Mouse (Mus musculus) Patski (cell line): ENCODE results near the gene Zfp654. TPM values are rescaled to one million over a fixed set of nuclear protein-coding genes. Genes with fewer than 3 reads are reported as not detected.
A peak's percentile ranks its signal among the peaks of the same experiment; 100 is the strongest.

Source experiments
- ATAC-seq: fragments of 100-300 bp; one replicate; pipeline ENCODE4 v1.8.0; 2021
- CTCF ChIA-PET: fragments of 350-600 bp; sonication (Branson Sonifier 250); formaldehyde crosslinking; loops from one replicate; lab custom pipeline; 2022; ENCODE audit warnings: inconsistent platforms; lab: Charles Lee
- POLR2A ChIA-PET: fragments of 350-600 bp; sonication (Branson Sonifier 250); formaldehyde crosslinking; loops from one replicate; lab custom pipeline; 2022; ENCODE audit warnings: antibody characterized with exemption, inconsistent platforms; lab: Charles Lee
- DNase-seq: peaks from one replicate; pipeline ENCODE4 v3.0.0-alpha.2; 2011; ENCODE audit warnings: low read depth, low spot score
- H3K27me3 ChIP-seq: fragments of 371-371 bp; one replicate; pipeline ENCODE4 v1.5.1; 2021
- CTCF ChIP-seq: fragments of 100-300 bp; IDR thresholded peaks from one replicate; pipeline ENCODE4 v1.5.1; 2021
- in situ Hi-C: fragments of 300-500 bp; cut with MboI; formaldehyde crosslinking; loops from 3 replicates; pipeline ENCODE4 v1.11.1; 2018; ENCODE audit warnings: low pct_unique_long_range_greater_than_20kb, mixed read lengths
- polyA plus RNA-seq: library from polyadenylated mRNA; unstranded; gene quantifications from one replicate; pipeline ENCODE4 v1.2.3, GENCODE M21; 2021

Zfp654 gene
- polyA plus RNA-seq, 1 experiment from 2014 or later = 9.9 TPM

DNA sequence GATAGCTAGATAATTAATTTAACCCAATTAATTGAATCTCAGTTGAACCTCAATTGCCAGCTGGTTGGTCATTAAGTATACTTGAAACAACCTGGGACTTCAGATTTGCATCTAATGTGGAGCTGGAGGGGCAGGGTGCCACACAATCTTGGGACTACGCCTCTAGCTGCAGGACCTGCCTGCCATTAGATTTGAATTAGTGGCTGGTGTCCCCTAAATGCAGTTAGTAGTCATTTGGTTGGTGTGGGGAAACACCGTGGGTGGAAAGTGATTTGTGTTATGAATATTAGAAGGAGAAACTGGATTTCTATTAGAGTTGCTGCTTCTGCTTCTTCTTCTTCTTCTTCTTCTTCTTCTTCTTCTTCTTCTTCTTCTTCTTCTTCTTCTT lies 80.0 kb downstream of the Zfp654 start:
- ChIA-PET POLR2A (interaction anchor here (1.2 to 1.6 kb wide), 2 partner anchors 80 to 81 kb away, joined by 4 to 6 read pairs; partner anchors contain the start of gene Zfp654), CTCF (no interaction called here)
- no peak for TF ChIP-seq CTCF
- in situ Hi-C loops = no loop called here
- no peak for DNase-seq
- no peaks in the 10 kb centered on the region for H3K27me3 ChIP-seq
- no peak for ATAC-seq

DNA sequence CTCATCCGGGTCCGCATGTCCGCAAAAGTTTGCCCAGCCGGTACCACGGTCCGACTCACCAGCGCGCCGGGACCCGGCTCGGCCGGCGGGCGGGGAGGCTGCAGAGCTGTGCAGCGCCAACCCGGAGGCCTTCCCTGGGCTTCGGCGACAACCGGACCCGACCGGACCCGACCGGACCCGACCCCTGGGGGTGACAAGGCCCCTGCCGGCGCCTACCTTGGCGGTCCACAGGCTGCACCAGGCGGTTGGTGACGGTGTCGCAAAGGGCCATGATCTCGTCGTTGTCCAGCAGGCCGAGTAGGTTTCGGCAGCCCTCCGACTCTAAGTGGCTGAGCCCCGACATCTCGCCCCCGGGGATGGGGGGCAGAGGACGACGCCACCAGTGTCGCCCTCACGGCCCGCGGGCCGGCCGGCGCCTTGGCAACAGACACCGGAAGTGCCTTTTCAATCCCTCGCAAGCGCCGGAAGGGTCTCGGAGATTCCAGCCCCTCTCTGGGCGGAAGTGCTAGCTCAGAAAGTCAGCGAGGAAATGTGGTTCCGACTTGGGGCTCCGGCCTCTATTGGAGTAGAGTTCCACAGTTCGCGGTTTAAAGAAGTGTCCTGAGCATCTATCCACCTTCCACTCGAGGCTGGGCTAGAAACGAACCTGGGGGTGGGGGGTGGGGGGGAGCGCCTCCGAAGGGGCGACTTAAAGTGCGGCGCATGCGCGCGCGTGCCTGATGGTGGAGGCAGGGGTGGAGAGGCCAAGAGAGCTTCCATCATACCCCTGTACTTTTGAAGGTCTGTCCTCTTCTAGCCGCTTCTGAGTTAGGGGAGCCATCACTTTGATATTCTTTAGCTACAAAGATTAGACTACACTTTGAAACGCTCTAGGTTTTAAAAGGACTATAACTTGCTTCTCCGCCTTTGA lies 80.7 kb downstream of the Zfp654 start, which contains the start of gene 4930453N24Rik:
Gene 4930453N24Rik, minus strand, starts transcription at position 641 of the 910 bp plus-strand sequence.
- H3K27me3 ChIP-seq = no peaks in the 10 kb centered on the region
- DNase-seq (peak; percentile 72), ATAC-seq (peak; percentile 96)
- in situ Hi-C loops = no loop called here
- POLR2A ChIA-PET = interaction anchor here (1.2 to 1.6 kb wide), 2 partner anchors 80 to 82 kb away, joined by 4 to 6 read pairs; partner anchors contain the start of gene Zfp654
- CTCF ChIA-PET = interaction anchor here (1.0 kb wide), 1 partner anchor 75 kb away, joined by 4 read pairs; no protein-coding TSS in a partner anchor
- TF ChIP-seq CTCF = no peak

- no peak for ATAC-seq
- POLR2A ChIA-PET = no interaction called here
- DNase-seq = no peak
- in situ Hi-C loops = loop anchor here (5.0 kb wide), 1 partner anchor 91 kb away; no protein-coding TSS in a partner anchor
- TF ChIP-seq CTCF = no peak
- H3K27me3 ChIP-seq = no peaks in the 10 kb centered on the region
- CTCF ChIA-PET = no interaction called here
Measured at GRCm38 (mm10) chr16:64766696-64767300, 84.7 kb downstream of the Zfp654 start.

GRCm38 (mm10) chr16:64759245-64759626 lies 92.2 kb downstream of the Zfp654 start:
- DNase-seq = no peak
- peak; percentile 44 for ATAC-seq
- in situ Hi-C loops = loop anchor here (10.0 kb wide), 1 partner anchor 716 kb away; no protein-coding TSS in a partner anchor
- CTCF ChIA-PET = no interaction called here
- POLR2A ChIA-PET = no interaction called here
- no peaks in the 10 kb centered on the region for H3K27me3 ChIP-seq
- TF ChIP-seq CTCF = no peak

GRCm38 (mm10) chr16:64758561-64759244 lies 92.7 kb downstream of the Zfp654 start:
- DNase-seq = no peak
- no peak for TF ChIP-seq CTCF
- POLR2A ChIA-PET = no interaction called here
- CTCF ChIA-PET = no interaction called here
- in situ Hi-C loops = loop anchor here (10.0 kb wide), 1 partner anchor 716 kb away; no protein-coding TSS in a partner anchor
- ATAC-seq = no peak
- no peaks in the 10 kb centered on the region for H3K27me3 ChIP-seq

GRCm38 (mm10) chr16:64757666-64758400 lies 93.6 kb downstream of the Zfp654 start:
- ChIA-PET CTCF (interaction anchor here (1.2 kb wide), 1 partner anchor 9 kb away, joined by 3 read pairs; no protein-coding TSS in a partner anchor), POLR2A (no interaction called here)
- peak; percentile 44 for ATAC-seq
- in situ Hi-C loops = loop anchor here (10.0 kb wide), 1 partner anchor 717 kb away; no protein-coding TSS in a partner anchor
- no peak for TF ChIP-seq CTCF
- no peaks in the 10 kb centered on the region for H3K27me3 ChIP-seq
- DNase-seq = no peak

- DNase-seq (no peak), ATAC-seq (no peak)
- ChIA-PET CTCF (interaction anchor here (1.1 to 1.2 kb wide), 2 partner anchors 8 to 29 kb away, joined by 3 read pairs; no protein-coding TSS in a partner anchor), POLR2A (no interaction called here)
- TF ChIP-seq CTCF = no peak
- H3K27me3 ChIP-seq = no peaks in the 10 kb centered on the region
- in situ Hi-C loops = loop anchor here (10.0 kb wide), 1 partner anchor 718 kb away; no protein-coding TSS in a partner anchor
Measured at GRCm38 (mm10) chr16:64756321-64756720, 95.1 kb downstream of the Zfp654 start.

DNA sequence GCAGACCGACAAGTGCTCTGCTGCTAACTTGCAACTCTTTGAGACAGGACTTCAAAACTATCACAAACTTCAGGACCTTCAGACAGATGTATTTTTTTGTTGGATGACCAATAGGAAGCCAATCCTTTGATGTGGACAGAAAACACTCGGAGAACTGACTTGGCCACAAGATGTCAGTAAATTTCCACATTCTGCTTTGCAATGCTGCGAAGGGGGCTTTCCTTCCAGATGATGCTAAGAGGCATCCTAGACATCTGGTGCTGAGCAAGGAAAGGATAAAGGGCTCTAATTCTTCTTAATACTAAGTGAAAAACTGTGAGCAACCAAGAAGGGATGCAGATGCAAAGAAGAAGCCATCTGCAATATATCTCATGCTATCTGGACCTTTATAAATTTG lies 96.7 kb downstream of the Zfp654 start:
- ChIA-PET POLR2A (no interaction called here), CTCF (no interaction called here)
- in situ Hi-C loops = loop anchor here (10.0 kb wide), 1 partner anchor 720 kb away; no protein-coding TSS in a partner anchor
- no peak for DNase-seq
- TF ChIP-seq CTCF = peak; percentile 69
- H3K27me3 ChIP-seq = no peaks in the 10 kb centered on the region
- peak; percentile 18 for ATAC-seq

- no peak for DNase-seq
- POLR2A ChIA-PET = no interaction called here
- H3K27me3 ChIP-seq = no peaks in the 10 kb centered on the region
- no peak for TF ChIP-seq CTCF
- CTCF ChIA-PET = no interaction called here
- no peak for ATAC-seq
- in situ Hi-C loops = loop anchor here (10.0 kb wide), 1 partner anchor 721 kb away; no protein-coding TSS in a partner anchor
Measured at GRCm38 (mm10) chr16:64753990-64754742, 97.3 kb downstream of the Zfp654 start.
